Mouse (Mus musculus) cerebellum, postnatal 25 days (tissue): Measurements from ENCODE around the gene Rnf135.
A peak's percentile ranks its signal among the peaks of the same experiment; 100 is the strongest.
"Not testable (repeated sequence)": the region's sequence is repeated elsewhere in the genome, so short reads cannot be mapped to it uniquely, and the experiment has no call there.

Experiments used
- DNase-seq, 2 experiments: peaks; one replicate each; pipeline ENCODE4 v3.0.0; 2021; ENCODE audit warnings: mixed read lengths in 2 of 2

The Rnf135 gene

GRCm38 (mm10) chr11:80204037-80204436 is 20.4 kb downstream of the Rnf135 start:
- peak; percentile 12 to 25 for DNase-seq

- no peak for DNase-seq
Measured at GRCm38 (mm10) chr11:80204941-80205340, 21.3 kb downstream of the Rnf135 start.

DNA sequence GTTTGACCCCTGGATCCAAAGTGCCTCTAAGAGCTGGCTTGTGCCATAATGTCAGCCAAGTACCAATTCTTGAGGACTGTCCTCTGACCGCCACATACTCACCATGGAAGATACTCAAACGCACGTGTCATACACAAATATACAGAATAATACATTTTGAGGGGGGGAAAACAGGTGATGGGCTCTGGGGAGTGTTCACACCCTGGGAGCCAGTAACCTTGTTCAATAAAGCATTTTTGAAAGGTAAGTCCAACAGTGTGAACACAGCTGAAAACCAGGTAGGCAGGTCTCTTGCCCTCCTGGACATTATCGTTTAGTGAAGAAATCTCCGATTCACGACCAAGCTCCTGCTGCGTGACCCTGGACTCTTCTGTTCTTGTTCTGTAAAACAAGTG is 24.8 kb downstream of the Rnf135 start:
- DNase-seq: no peak

- DNase-seq: peak; percentile 99
Measured at GRCm38 (mm10) chr11:80208860-80209800, 25.5 kb downstream of the Rnf135 start, which contains the start of gene Rhot1. TSS of gene Rhot1 (plus strand) at chr11:80209019.

DNA sequence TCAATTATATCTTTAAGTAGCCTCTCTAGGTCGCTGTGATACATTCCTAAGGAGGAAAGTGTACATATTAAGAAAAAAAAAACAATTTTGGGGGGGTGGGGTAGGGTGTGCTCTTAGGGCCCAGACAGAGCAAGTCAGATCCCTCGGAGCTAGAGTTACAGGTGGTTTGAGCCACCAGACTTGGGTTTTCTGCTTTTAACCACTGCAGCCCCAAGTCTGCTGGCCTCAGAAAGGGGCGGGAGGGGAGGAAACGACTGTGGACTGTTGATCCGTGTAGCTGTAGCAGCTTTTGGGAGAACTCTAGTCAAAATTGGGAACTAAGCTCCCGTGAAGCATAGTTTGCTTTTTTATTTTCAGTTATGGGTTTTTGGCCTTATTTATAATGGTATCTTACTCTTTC is 26.7 kb downstream of the Rnf135 start:
- DNase-seq: no peak

- DNase-seq: no peak
Measured at GRCm38 (mm10) chr11:80212282-80212681, 28.6 kb downstream of the Rnf135 start.

GRCm38 (mm10) chr11:80215291-80215690 is 31.6 kb downstream of the Rnf135 start:
- no peak for DNase-seq

GRCm38 (mm10) chr11:80218657-80219293 is 35.1 kb downstream of the Rnf135 start:
- no peak for DNase-seq

DNA sequence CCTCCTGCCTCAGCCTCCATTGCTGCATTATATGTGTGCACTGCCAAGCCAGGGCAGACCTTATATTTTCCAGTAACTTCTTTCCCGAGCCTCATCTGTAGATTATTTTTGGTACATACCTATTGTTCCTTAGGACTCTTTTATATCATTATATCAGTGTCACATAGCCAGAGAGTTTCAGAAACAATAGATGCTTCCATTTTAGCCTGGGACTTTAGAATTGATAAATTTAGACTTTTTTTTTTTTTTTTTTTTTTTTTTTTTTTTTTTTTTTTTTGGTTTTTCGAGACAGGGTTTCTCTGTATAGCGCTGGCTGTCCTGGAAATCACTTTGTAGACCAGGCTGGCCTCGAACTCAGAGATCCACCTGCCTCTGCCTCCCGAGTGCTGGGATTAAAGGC is 46.4 kb downstream of the Rnf135 start:
- not testable (repeated sequence) for DNase-seq

DNA sequence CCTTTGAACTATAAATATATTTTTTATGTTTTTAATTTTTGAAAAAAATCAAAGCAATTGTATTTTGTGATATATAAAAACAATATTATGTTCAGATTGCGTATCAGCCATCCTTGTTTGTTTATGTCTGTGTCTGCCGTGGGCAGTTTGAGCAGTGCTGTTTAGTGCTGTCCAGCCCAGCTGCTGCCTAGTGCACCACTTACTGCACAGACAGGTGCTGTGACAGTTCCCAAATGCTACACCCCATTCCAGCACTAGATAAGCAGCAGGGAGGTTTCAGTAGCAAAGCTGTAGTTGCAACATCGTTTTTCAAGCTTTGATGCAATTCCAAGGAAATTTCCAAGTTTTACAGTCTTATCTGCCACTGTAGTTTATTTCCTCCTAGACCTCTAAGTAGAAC is 53.6 kb downstream of the Rnf135 start:
- no peak for DNase-seq

- DNase-seq: peak in 1 of 2 experiments; percentile 30
Measured at GRCm38 (mm10) chr11:80238306-80238705, 54.7 kb downstream of the Rnf135 start.

DNA sequence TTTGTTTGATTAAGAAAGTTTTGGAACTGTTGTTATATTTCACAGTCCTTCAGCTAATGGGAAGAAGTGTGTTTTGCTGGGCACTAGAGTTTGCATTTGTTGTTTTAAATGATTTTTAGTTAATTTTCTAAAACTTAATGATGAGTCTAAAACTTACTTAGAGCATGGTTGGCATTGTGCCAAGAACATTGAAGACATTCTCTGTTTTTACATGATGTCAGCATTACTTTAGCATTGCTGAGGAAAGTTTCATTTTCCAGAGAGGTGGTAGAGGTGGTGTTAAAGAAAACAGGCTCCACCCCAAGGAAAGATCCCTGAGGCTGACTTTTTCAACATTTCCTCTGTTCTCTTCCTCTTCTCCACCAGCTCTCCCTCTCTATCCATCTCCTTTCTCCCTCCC is 63.4 kb downstream of the Rnf135 start:
- no peak for DNase-seq

- no peak for DNase-seq
Measured at GRCm38 (mm10) chr11:80248531-80248930, 64.9 kb downstream of the Rnf135 start.
